Comparison of ENCODE assay signal across 8 mouse cellular contexts in genomic region chr11:52000290-52000962, GRCm38 (mm10). TPM values are rescaled to one million over a fixed set of nuclear protein-coding genes. Genes with fewer than 3 reads are reported as not detected.
DNase-seq lines count a peak whose midpoint lies in the region; ATAC-seq and TF ChIP-seq lines count a peak whose summit lies in the region.

Gene Ube2b (minus strand): TSS chr11:52000762.

- under 1% methylated on average over 62 of the region's 63 CpGs for WGBS in bone marrow, adult 2 months
- under 1% methylated on average over 62 of the region's 63 CpGs for WGBS in embryonic facial prominence, embryonic 15.5 days
- under 1% methylated on average over 42 of the region's 63 CpGs for WGBS in limb, embryonic 14.5 days
- WGBS in midbrain, postnatal 0 days = under 1% methylated on average over 56 of the region's 63 CpGs

- peak within 1 kb of the TSS; percentile 87 for H3K4me3 ChIP-seq in bone marrow, adult 2 months (replicated peaks; ENCODE audit: control insufficient read depth, low read depth, low read length)
- peak within 1 kb of the TSS; percentile 98 for H3K4me3 ChIP-seq in embryonic facial prominence, embryonic 15.5 days (replicated peaks)
- H3K4me3 ChIP-seq in limb, embryonic 14.5 days (replicated peaks; ENCODE audit: low read length) = peak within 1 kb of the TSS; percentile 96
- H3K4me3 ChIP-seq in midbrain, postnatal 0 days (ENCODE audit: low read depth, low read length) = peak within 1 kb of the TSS; percentile 95

- H3K4me1 ChIP-seq in bone marrow, adult 2 months (ENCODE audit: control insufficient read depth, insufficient read depth, low read length) = no peaks in the 10 kb centered on the region
- H3K4me1 ChIP-seq in embryonic facial prominence, embryonic 15.5 days = peaks cover 37% of the 10 kb centered on the region
- peaks cover 31% of the 10 kb centered on the region for H3K4me1 ChIP-seq in limb, embryonic 14.5 days (ENCODE audit: control insufficient read depth, insufficient read depth, low read length)
- H3K4me1 ChIP-seq in midbrain, postnatal 0 days (ENCODE audit: insufficient read depth, low read length) = peaks cover 18% of the 10 kb centered on the region

- H3K9me3 ChIP-seq in embryonic facial prominence, embryonic 15.5 days (replicated peaks) = no peaks in the 10 kb centered on the region
- no peaks in the 10 kb centered on the region for H3K9me3 ChIP-seq in limb, embryonic 14.5 days (ENCODE audit: control insufficient read depth, low read length)
- H3K9me3 ChIP-seq in midbrain, postnatal 0 days (ENCODE audit: low read length) = no peaks in the 10 kb centered on the region

- TF ChIP-seq CTCF in bone marrow, adult 2 months (IDR thresholded peaks at IDR 0.05; ENCODE audit: control insufficient read depth, insufficient read depth, low read length) = no peak
- no peak for TF ChIP-seq CTCF in midbrain, postnatal 0 days (IDR thresholded peaks at IDR 0.05)

- H3K27ac ChIP-seq in bone marrow, adult 2 months (ENCODE audit: control insufficient read depth, insufficient read depth, low read depth, low read length, poor library complexity) = peak within 1 kb of the TSS; percentile 97
- H3K27ac ChIP-seq in embryonic facial prominence, embryonic 15.5 days (replicated peaks) = peak within 1 kb of the TSS; percentile 98
- H3K27ac ChIP-seq in limb, embryonic 14.5 days (replicated peaks; ENCODE audit: low read depth, low read length) = peak within 1 kb of the TSS; percentile 97
- H3K27ac ChIP-seq in midbrain, postnatal 0 days (ENCODE audit: low read depth, low read length) = peak within 1 kb of the TSS; percentile 96

- H3K36me3 ChIP-seq in embryonic facial prominence, embryonic 15.5 days = peaks cover 20% of the 10 kb centered on the region
- peaks cover 26% of the 10 kb centered on the region for H3K36me3 ChIP-seq in limb, embryonic 14.5 days (ENCODE audit: control insufficient read depth, insufficient read depth, low read length)
- peaks cover 18% of the 10 kb centered on the region; the same call in 1 of the 2 replicates for H3K36me3 ChIP-seq in midbrain, postnatal 0 days (ENCODE audit: insufficient read depth, low read length)

- H3K9ac ChIP-seq in embryonic facial prominence, embryonic 15.5 days = peak within 1 kb of the TSS; percentile 95
- peak within 1 kb of the TSS; percentile 93 for H3K9ac ChIP-seq in limb, embryonic 14.5 days (ENCODE audit: low read depth, low read length, severe bottlenecking)
- peak within 1 kb of the TSS; percentile 95 for H3K9ac ChIP-seq in midbrain, postnatal 0 days (replicated peaks; ENCODE audit: low read length, poor library complexity, severe bottlenecking)

- TF ChIP-seq POLR2A in bone marrow, adult 2 months (IDR thresholded peaks at IDR 0.05; ENCODE audit: borderline replicate concordance, control insufficient read depth, low read depth, low read length) = peak; percentile 69
- 0 out of 2 replicates have a peak, but pooled peaks have one; percentile 41 for TF ChIP-seq POLR2A in limb, embryonic 14.5 days (IDR thresholded peaks at IDR 0.05; ENCODE audit: borderline replicate concordance, extremely low read depth, insufficient read depth, insufficient read length)

- H3K4me2 ChIP-seq in embryonic facial prominence, embryonic 15.5 days (replicated peaks) = peak within 1 kb of the TSS; percentile 77
- peak within 1 kb of the TSS; percentile 59 for H3K4me2 ChIP-seq in limb, embryonic 14.5 days (replicated peaks; ENCODE audit: low read depth, low read length, severe bottlenecking)
- peak within 1 kb of the TSS; percentile 59 for H3K4me2 ChIP-seq in midbrain, postnatal 0 days (ENCODE audit: low read depth, low read length, poor library complexity, severe bottlenecking)

- DNase-seq in 416B (ENCODE audit: low read depth) = peak; percentile 99
- peak; percentile 97 for DNase-seq in heart, adult 8-10 months (ENCODE audit: low spot score)
- peak; percentile 99 for DNase-seq in kidney, adult 9 months
- DNase-seq in limb, embryonic 14.5 days (ENCODE audit: low spot score) = peak; percentile 100
- peak; percentile 99 for DNase-seq in midbrain, postnatal 0 days (ENCODE audit: low spot score)
- DNase-seq in spleen, postnatal 14 days (ENCODE audit: low spot score in 2 of 2) = peak; percentile 81 to 88

- H3K27me3 ChIP-seq in embryonic facial prominence, embryonic 15.5 days = no peaks in the 10 kb centered on the region
- H3K27me3 ChIP-seq in limb, embryonic 14.5 days (ENCODE audit: control insufficient read depth, insufficient read depth, low read length) = no peaks in the 10 kb centered on the region
- H3K27me3 ChIP-seq in midbrain, postnatal 0 days (ENCODE audit: insufficient read depth, low read length) = no peaks in the 10 kb centered on the region

- peak; percentile 85 for ATAC-seq in embryonic facial prominence, embryonic 15.5 days (ENCODE audit: insufficient number of reproducible peaks, low FRiP score, low TSS enrichment, low read depth)
- ATAC-seq in limb, embryonic 14.5 days (ENCODE audit: low FRiP score, low read depth) = peak; percentile 85
- peak; percentile 85 for ATAC-seq in midbrain, postnatal 0 days (ENCODE audit: low FRiP score)

RNA-seq across cellular contexts. Expression of gene Ube2b, which starts in this region (rescaled TPM):
- 89.5 and 122 TPM in 2 replicates for polyA plus RNA-seq in bone marrow, adult 2 months (2011; ENCODE audit: insufficient read depth, insufficient read length, low replicate concordance, missing spikeins)
- polyA plus RNA-seq in embryonic facial prominence, embryonic 15.5 days (2015; fragmentation: Nextera tagmentation; extraction: Ambion mirVana) = 234 and 239 TPM in 2 replicates
- total RNA-seq in heart, adult 8-10 months (2022) = 100 to 1,000 TPM; 300 to 368 (median 327) TPM
- 194 and 211 TPM in 2 replicates for polyA plus RNA-seq in limb, embryonic 14.5 days (2012; rRNA removed)
- 141 and 151 TPM in 2 replicates for polyA plus RNA-seq in limb, embryonic 14.5 days (2014; fragmentation: Nextera tagmentation; extraction: Ambion mirVana)
- total RNA-seq in midbrain, postnatal 0 days (2014; rRNA removed) = 160 and 177 TPM in 2 replicates
- 229 and 232 TPM in 2 replicates for polyA plus RNA-seq in midbrain, postnatal 0 days (2015; fragmentation: Nextera tagmentation; extraction: Ambion mirVana)

Comparison
In these comparisons a context has a peak if more than half of its experiments do, and no peak if none do; other contexts are left out.
1. Peak in every context shown above with its lines: DNase-seq, ATAC-seq, H3K4me3 ChIP-seq and H3K27ac ChIP-seq.